Mouse (Mus musculus): ENCODE measurements around the gene Vps53.

The Vps53 gene

DNA sequence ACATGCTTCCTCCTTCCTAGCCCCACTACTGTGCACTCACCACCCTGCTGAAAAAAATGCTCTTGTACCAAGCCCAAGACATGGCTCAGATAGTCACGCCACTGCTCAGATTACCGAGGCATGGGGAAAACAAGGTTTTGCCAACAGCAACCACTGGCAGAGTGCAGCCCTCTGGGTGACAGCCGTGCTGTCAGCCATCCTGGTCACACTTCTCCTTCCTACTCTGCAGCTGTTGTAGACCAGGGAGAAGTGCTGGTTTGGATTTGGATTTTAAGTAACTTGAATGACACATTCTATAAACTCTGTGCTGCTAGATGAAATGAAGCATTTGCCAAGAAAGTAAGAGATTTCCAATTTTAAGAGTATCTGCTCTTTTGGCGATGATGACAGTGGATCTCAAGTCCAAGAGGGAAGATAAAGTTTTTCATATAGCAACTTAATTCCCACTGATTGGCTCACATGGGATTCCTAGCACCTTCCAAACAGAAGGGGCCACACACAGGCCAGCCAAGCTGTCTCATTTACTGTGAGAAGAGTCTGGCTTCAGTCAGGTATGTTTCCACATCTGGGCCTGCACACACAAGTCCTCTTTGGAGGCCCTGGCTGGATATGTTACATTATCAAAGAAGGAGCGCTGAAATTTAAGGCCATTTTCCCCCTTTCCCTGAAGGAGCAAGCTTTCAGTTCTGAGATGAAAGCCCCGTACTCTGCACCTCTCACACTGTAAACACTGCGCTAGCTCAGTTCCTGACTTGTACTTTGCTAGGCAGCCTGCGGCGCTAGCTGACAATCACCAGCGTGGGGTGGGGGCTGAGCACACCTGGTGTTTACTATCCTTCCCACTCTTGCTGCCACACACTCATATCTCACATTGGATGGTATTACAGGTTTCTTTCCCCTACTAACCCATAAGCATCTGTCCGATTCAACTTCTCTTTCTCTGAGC lies 72.6 kb downstream of the Vps53 start:
- DNase-seq (ENCODE audit: low spot score), result no peak

DNA sequence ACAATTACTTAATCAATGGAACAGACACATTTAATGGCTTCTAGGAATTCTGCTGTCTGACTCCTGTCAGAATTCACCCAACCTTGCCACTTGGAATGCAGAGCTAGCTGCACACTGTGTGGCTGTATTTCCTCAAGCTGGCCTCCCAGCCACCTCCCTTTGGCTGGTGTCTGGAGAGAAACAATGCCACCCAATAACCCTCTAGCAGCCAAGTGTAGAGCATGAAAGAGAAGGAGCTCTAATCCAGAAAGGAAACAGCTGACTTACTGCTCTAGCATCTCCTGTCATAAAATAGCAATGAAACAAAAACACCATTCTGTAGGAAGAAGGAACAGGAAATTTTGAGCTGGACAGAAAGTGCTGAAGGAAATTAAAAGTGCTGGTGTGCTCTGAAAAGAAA lies 78.3 kb downstream of the Vps53 start:
- DNase-seq (ENCODE audit: low spot score), result no peak

DNA sequence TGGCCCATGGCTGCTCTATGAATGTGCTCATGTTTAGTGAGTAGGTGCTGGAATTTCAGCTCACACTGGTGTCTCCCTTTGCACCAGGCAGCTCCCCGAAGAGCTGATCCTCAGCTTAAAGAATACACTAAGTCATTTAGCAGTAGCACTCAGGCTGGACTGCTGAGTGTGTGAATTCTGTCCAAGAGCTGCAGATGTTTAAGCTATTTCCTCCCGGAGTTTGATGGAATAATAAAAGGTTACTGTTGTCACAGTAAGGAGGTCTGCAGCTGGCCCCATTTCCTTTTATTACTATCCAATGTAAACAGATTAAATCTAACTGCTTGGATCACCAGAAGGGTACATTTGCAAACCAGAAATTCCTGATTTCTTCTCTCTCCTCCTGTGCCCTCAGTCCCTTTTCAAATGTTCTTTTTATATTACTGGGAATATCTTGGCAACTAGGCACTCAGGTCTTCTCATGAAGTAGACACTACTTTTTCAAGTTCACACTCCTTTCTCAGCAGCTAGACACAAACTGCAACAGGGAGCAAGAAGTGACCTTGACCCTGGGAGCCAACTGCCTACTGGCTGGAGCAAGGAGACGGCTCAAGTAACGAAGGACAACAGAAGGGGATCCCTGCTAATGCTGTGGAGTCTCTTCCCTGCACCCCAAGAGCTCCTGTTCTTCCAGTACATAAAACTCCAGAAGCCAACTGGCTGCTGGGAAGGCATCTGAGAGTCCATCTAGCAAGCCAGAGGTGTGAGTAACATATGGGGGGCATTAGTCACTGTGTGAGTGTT lies 80.1 kb downstream of the Vps53 start:
- no peak for DNase-seq (ENCODE audit: low spot score)

DNA sequence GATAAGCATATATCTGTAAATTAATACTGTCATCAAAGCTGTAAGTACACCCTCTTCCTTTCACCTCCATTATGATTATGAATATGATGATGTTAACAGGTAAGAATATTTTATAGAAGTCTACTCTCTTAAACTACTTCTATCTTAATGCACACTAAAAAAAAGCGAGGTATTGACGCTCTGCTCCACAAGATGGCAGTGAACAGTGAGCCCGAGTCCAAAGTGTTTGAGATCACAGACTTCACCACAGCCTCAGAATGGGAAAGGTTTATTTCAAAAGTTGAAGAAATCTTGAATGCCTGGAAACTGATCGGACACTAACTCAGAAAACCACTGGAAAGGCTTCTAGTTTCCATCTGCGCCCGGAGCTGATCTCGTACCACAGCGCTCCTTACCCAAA lies 85.8 kb downstream of the Vps53 start:
- no peak for DNase-seq (ENCODE audit: low spot score)

DNA sequence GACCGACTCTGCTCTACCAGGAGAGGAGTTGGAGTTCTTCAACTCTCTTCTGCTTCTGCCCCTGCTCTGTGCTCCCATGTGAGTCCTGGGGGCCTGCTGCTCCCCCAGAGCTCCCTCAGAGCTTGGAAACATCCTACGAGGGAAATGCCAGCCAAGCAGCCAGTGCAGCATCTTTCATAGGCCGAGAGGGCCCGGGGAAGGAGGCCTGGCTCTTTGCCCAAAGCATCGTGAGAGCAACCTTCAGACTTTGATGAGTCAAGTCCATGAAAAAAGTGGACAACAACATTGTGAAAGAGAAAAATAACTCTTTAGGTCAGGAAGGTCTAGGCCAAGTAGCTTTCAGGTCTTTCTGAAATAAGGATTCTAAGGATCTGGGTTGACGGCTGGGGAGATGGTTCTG lies 89.7 kb downstream of the Vps53 start:
- no peak for DNase-seq (ENCODE audit: low spot score)

DNA sequence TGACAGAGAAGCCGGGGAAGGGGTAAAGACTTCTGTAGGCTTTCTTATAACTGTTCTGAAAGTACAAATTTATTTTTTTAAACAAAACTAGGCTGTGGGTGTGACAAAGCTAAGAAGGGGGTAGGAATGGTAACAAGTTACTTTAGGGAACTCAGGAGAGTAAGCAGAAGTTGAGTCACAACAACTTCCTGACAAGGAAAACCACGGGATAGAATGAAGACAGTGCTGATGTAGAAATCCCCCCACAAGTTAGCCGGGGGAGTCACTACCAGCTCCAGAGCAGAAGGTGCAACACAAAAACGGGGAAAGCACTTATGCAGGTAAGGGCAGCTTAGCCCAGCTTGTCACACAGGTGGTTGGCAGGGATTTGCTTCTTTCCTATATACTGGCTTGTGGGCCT lies 90.9 kb downstream of the Vps53 start:
- no peak for DNase-seq (ENCODE audit: low spot score)

DNA sequence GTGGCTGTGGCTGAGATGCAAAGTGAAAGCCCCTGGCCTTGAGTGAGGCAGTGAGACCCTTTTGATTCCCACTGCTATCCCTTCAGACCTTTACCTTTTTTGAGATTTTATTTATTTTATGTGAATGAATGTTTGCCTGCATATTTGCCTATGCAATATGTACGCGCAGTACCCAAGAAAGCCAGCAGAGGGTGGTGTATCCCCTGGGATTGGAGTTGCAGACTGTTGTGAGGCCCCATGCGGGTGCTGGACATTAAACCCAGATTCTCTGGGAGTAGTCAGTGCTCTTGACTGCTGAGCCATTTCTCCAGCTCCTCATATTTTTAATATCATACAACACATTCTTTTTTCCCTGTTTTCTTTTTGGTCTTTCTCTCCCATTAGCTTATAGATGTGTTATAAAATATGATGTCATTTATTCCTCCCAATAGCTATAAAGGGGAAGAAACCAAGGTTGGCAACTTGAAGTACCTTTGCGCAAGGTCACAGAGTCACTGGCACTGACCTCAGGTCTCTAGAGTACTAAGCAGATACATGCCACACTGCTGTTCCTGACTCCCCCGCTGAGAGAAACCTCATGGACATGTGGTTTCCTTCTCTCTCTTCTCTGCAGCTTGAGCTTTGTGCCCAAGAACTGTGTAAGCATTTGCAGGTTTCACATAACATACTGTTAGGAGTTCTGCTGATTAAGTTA lies 93.4 kb downstream of the Vps53 start:
- no peak for DNase-seq (ENCODE audit: low spot score)

DNA sequence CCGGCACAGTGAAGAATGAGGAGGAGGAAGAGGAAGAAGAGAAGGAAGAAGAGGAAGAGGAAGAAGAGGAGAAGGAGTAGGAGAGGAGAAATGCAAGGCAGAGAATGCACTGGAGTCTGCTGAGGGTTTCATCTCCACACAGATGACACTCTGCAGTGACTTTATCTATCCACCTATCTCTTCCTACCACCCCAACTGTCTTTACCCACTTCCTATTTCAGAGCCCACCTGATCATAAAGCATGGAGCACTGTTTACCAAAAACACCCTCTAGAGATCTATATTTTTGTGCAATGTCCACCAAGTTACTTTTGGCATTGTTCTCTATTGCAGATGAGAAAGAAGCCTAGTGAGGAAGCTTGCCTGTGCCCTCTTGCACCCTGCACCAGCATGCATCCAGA lies 94.5 kb downstream of the Vps53 start:
- DNase-seq (ENCODE audit: low spot score), result no peak

DNA sequence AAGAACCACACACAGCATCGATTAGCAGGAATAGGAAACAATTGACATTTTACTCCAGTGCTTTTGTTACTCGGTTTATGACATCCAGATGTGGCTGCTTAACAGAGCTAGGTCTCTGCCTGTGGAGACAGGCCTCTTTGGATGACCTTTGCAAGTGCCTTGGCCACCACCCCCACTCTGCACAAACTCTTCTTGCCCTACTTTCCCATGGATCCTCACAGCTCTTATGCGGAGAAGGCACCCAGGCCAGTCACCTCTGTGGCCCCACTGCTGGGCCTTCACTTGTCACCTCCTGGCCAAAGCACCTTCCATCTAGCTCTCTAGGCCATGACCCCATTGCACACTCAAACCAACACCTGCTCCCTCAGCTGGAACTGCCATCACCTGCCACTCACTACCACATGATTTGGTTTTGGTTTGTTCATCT lies 95.5 kb downstream of the Vps53 start:
- no peak for DNase-seq (ENCODE audit: low spot score)

DNA sequence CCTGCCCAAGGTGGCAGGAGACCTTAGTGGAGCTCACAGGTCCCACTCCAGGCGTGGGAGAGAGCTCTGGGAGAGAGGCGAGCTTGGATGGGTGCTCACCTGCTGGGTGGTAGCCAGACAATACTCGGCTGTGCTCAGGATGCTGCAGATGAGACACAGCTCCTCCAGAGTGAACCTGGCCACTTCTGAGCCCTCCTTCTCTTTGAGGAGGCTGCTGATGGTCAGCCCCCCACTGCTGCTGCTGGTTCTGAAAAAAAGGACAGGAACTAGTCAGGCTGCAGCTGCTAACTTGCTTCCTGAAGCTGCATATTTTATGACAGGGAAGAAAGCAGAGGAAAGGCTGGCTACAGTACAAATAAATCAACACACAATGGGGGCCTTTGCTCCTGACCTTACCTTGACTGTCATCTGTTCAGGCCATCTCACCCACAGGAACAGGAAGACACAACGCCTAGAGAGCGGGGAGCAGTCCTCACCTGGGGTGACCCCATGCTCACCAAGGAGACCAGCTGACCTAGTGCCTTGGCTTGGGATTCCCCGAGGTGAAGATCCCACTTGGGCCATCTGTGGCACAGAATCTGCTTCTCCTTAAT lies 98.3 kb downstream of the Vps53 start:
- no peak for DNase-seq (ENCODE audit: low spot score)

DNA sequence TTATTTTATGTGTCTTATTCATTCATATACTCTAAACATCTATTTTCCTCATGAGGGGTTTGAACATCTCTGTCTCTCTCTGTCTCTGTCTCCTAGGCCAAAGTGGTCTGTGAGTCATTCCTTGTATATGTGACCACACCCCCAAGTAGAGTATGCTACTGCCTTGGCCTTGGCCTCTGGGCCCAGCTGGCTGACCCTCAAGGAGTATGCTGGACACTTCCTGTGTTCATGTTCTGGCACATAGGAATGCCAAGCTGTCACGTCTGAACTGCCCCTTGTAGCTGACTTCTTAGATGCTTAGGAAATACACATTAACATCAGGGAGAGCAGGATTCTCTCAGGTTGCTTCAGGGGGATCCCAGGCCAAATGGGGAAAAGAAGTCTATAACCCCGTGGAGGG lies 99.2 kb downstream of the Vps53 start:
- DNase-seq (ENCODE audit: low spot score), result no peak

DNA sequence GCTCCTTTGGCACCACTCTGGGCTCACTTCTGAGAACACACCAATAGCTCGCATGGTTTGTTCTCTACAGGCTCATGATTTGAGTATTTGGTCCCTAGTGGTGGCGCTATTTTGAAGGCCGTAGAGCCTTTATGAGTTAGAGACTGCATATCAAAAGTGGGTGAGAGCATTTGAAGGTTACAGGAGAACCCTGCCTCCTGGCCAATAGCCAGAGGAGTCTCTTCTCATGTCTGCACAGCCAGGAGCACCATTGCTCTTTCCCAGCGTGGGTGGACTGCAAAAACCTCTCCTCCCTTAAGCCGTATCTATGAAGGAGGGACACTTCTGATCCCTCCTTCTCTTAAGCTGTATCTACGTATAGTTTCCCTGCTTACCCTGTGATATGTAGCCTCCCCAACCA lies 102.1 kb downstream of the Vps53 start:
- no peak for DNase-seq (ENCODE audit: low spot score)

DNA sequence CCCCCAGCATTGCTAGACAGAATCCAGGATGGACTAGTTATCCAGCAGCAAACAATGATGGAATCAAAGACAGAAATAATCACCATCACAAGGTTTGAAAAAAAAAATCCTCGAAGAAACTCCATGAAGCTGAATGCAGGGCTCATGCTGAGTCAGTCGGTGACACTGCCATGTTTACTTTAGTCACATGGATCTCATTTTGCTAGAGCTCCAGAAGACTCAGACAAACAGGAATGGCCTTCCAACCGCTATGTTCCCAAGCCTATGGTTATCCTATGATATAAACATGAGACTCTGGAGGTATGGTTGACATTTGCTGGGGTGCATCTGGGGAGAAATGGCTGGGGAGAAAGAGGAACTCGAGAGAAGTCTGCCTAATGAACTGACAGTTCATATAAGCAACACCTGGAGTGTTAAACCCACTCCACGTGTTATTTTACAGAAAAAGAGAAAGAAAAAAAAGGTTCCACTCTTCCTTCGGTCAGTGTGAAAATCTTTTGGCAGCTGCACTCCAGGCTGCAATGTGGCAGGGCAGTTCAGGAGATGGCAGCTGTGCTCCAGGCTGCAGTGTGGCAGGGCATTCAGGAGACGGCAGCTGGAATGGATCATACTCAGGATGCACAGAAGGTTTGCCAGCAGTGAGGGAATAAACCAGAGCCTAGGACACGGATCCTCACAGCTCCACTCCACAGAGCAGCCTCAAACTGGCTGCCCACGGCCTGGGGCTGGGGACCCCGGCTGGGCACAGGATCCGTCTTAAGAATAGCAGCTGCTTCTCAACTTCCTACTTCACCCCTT lies 105.0 kb downstream of the Vps53 start:
- no peak for DNase-seq (ENCODE audit: low spot score)

DNA sequence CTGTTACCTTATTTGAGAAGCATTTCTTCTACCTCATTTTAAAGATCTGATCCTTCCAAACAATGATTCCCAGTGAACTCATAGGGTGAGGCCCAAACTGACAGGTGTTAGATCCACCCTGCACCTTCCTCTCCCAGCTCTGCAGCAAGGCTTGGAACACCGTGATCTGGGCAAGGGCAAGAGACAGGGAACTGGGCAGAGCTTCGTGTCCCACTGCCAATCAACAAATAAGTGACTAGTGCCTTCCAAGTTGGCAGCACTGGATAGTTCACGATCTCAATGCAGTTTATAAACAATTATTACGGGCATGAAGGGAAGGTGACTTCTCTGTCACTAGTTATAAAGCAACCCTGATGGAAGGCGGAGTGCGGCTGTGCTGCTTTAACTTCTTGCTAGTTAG lies 109.6 kb downstream of the Vps53 start:
- DNase-seq (ENCODE audit: low spot score), result no peak

DNA sequence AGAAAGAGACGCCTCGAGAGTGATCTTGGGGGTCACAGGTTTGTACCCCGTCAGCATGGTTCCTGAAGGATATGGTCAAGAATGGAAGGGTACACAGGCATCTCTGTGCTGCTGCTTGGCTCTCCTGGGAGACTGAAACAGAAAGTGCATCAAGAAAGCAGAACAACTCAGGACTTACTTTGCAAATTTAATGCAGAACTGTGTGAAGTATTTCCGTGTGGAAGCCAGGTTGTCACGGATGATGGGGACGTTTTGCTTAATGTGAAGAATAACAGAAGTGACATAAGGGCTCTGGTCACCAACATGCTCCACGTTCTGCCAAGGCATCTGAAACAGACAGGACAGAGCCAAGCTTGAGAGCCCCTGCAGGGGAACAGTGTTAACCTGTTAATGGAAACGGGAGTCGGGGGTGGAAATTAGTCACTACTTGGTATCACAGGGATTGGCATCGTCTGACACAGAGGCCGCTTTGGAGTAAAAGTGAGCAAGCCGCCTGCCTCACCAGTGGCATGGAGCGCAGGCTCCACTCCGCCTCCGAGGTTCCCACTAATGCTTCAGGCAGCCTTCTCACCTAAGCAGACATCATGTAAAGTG lies 112.8 kb downstream of the Vps53 start:
- DNase-seq (ENCODE audit: low spot score), result no peak

DNA sequence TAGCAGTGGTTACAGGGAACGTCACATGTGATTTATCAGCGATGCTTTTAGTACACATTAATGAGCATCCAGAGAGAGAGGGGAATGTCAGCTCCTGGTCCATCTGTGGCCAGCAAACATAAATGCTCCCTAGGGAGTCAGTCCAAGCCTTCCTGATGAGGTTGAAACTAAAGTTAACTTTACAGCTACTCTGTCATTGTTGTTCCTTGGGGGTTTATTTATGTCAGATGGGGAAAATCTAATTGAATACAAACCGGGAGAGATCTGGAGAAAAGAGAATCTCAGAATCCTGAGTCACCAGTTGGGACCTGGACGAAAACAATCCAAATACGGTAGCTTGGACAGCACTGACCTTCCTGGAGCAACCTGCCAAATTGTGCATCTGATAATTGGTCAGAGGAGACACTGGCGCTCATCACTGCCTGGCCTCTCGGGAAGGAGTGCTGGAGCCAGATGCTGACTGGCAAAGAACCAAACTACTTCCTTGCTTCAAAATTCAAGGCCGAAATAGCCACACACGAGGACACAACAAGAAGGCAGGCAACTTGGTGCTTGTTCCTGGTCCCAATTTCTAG lies 113.8 kb downstream of the Vps53 start:
- no peak for DNase-seq (ENCODE audit: low spot score)

DNA sequence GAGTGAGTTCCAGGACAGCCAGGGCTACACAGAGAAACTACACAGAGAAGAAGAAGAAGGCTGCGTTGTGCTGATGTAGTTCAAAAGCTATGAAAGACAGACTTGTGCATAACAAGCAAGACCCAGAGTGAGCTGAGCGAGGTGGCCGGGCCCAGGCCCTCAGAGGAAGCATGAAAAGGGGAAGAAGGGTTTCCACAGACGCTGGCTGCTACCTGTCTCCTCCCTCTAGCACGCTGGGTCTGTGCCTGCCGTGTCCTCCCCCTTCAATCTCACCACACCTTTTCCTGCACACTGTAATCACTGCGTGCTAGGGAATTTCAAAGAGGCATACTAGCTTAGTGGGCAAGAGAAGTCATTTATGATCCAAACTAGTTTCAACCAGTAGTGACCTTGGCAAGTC lies 115.0 kb downstream of the Vps53 start:
- no peak for DNase-seq (ENCODE audit: low spot score)

DNA sequence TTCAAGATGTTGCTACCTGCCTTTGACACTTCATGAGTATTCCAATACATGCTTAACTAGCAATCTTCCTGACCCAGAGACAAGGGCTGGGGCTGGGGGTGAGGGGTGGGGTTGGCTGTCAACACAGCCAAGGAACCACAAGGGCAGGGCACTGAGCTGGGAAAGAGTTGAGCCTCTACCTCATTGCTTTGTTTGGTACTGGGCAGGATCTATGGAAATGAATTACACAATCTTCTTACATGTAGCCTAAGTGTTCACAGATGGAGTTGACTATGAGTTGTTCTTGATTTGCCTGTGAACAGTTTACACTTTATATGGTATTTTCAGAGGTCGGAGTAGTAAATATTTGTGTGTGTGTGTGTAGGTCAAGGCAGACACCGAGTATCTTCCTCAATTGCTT lies 118.5 kb downstream of the Vps53 start:
- DNase-seq (ENCODE audit: low spot score), result no peak

DNA sequence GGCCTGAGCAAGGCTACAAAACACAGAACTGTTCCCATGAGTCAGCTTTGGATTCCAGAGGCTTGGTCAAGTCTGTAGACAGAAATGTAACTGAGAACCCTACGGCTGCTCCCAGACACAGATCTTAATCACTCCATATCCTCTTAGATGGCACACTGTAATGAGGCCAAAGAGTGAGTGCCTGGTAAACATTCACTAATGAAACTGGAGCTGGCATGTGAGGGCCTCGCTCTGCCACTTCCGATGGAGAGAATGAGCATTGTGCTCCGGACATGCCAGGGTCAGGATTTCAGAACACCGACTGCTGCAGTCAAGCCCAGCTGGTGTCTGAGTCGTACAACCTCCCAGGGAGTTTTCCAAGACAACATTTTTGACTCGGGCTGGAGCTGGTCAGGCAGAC lies 119.5 kb downstream of the Vps53 start:
- no peak for DNase-seq (ENCODE audit: low spot score)

DNA sequence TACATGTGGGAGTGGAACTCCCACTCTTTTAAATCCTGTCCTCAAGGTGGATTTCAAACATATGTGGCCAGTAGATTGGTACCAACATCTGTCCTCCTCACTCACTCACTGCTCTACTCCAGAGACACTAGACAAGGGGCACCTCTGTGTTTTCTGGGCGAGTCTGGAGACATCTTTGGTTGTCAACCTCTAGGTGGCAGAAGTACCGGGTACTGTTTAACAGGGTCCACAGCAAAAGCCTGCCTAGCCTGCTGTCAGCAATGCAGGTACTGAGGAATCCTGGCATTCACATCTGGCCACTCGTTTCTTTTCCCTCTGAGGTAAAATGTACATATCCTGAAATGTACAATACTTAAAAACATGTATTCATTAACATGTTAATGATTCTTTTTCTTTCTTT lies 123.0 kb downstream of the Vps53 start:
- DNase-seq (ENCODE audit: low spot score), result no peak

DNA sequence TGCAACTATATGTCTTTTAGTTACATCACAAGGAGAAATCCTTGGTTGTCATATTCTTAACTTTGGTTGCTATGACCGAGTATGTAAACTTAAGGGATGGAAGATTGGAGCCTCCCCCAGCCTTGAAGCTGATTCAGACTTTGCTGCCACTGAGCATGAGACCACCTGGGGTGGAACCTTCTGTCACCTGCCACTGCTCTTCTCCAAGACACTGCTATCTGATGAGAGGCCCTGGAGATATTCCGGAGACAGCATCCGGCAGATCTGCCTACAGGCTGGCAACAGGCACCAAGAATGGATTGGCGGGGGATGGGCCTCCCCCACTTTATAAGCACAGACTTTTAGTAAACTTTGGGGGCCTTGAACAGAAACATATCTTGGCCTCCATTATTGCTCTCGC lies 127.0 kb downstream of the Vps53 start:
- DNase-seq (ENCODE audit: low spot score), result no peak

All from ovary, postnatal 10 days (tissue).